Mouse (Mus musculus): ENCODE results near the gene Dst.
A peak's percentile ranks its signal among the peaks of the same experiment; 100 is the strongest.

Dst gene

DNA sequence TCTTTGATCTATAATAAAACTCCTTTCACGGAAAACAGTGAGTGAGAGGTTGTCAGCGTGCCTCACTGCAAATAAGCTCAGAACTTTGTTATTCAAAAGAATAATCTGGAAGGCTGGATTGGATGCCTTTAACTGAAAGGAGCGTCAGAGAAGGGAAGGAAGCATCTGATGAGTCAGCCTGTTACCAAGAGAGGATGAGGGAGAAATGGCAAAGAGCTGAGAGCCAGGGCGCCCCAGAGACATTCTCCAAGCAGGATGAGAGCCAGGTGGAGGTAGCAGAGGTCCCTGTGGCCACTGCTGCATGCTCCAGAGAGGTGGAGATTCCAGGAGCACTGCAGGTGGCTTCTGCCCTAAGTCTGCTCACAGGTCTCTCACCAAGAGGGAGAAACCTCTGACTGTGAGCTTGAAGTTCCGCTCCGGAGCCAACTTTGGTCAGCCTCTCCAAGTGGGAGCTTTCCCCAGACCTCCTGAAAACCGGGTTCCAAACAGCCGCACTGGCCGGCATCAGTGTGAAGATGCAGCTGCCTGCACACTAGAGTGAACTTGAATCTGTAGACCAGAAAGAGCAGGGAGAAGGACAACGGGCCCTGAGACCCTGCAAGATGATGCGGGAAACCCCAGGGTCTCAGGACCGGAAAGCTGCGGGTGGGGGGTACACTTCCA, 231.3 kb downstream of the Dst start:
- no peak for DNase-seq

DNA sequence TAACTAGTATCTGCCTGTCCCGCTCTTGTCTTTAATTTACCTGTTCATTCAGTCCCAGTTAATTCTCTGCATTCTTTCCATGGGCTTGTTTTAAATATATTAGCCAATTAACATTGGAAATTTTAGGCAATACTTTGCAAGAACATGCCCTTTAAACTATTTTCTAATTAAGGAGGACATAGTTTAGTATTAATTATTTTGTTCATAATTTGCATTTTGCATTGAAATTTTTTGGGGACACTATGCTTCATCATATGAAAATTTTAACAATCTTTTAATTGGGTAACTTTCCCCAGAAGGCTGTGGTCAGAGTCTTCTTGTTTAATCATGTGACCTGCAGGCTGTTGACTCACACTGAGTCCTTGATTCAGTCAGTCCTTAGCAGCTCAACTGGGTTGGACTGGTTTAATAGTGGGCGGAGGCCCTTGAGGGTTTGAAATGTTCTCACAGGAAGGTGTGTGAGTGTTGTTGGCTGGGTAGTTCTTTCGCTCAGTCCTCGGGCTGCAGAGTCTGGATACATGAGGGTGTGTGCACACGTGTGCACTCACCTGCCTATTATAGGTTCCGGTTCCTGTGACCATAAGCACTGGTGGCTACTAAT, 231.9 kb downstream of the Dst start:
- DNase-seq = peak; percentile 67 to 88

DNA sequence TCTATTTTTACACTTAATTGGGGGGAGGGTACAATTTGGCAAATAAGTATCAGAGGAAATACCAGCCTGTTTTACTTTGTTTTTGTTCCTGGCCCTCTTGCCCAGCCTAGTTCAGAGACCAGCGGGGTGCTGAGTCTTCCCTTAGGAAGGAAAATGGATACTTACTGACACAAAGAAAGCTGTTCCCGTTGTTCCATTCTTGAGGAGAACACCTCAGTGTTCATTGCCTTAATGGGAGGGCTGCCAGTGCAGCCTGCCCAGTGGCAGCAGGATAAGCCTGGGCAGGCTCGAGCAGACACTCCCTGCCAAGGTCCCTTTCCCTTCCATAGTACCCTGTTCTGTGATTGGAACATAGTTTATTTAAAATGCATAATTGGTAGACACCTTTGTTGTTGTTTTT, 232.7 kb downstream of the Dst start:
- DNase-seq = no peak

DNA sequence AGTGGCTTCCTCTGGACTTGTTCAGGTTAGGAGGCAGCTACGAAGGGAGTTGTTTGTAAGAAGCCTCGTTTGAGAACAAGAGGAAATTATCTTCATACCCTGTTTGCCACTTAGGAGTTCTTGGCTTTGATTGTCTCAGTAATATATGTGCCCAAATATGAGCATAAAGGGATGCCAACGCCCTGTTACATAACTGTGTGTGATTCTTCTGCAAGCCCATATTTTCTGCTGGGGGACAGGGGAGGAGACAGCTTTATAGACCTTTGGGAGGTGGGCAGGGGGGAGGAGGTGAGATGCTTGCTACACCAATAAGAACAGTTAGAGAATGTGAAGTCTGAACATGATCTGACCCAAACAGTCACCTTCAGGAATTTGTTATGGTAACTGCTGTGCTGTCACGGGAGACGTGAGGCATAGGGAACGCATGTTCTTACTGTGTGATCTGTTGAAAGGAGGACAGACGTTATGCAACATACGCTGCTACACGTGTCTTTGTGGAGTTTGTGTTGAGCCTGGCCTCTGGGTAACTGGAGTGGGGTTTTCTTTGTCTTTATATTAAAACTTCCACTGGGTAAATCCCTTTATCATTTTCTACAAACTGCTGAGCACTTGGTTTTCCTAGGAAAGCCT, 235.0 kb downstream of the Dst start:
- no peak for DNase-seq

DNA sequence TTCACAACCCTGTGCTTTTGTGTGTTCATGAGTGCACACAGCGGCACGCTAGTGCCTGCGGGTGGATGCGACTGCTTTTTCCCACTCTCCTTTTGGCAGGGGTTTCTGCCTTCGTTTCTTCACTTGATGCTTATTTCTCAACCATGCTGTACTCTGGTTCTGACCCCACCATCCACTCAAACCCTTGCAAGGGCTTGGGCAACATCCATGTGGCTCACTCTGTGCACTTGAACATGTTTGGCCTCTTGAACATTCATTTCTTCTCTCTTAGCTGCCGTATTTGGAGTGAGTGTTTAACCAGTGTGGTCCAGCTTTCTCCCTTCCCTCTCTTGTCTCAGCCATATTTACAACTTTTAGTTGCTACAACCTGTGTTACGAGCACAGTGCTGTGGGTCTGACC, 236.8 kb downstream of the Dst start:
- no peak for DNase-seq

DNA sequence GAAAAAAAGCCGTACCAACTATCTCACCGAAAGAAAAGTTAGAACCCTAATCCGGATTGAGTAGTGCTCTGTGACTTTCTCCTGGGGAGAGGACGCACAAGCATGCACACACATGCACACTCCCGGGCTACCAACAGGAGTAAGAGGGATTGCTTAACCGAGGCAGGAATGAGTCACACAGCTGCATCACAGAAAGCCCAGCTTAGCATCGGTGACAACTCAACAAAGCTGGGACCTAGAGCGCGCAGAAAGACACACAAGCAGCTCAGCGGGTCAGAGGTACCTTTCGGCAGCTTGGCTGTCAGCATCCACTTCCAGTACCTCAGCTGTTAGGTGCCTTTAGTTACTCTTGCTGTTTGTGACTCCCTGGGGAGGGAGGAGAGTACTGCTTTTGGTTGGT, 240.0 kb downstream of the Dst start:
- DNase-seq = no peak

DNA sequence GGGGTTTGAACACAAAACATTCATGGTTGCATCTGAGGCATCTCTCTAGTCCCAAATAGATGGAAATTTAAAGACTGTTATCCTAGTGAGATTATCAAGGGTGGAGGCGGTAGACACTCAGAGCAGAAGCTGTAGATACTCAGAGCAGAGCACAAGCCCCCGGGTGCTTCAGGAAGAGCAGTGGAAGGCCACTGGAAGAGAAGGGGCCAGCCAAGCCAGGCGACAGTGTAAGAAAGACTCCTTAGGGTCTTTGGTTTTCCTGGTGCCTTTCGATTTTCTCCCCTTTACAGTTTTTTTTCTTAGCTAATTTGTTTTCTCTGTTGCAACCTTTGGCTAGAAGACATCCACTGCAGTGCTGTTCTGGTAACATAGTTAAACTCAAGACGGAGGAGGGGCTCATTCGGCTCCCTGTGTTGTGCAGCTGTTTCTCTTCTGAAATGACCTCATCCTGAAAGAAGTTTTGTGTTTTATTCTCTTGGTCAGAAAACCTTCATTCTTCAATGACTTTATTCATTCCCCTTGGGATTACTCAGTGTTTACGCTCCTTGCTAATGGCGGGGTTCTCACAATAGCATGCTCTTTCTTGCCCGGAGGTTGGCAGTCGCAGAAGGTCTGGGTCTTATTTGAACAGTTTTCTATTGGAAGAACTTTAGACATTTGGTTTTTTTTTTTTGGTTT, 242.5 kb downstream of the Dst start:
- no peak for DNase-seq

DNA sequence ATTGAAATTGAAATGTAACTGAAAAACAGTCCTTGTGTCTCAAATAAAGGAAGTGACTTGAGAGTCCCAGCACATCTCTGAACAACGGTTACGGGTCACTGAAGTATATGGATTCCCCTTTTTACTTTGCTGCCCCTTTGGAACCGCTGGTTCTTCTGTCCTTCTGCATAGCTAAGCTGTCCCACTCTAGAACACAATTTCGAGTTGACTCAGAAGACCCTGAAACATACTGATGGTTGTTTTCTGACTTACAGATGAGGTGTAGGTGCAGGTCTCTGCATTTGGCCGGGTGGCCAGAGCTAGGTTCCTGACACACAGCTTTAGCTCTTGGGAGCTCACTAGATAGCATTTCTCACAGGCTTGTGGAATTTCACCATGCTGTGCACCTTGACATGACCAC, 244.7 kb downstream of the Dst start:
- DNase-seq = no peak

DNA sequence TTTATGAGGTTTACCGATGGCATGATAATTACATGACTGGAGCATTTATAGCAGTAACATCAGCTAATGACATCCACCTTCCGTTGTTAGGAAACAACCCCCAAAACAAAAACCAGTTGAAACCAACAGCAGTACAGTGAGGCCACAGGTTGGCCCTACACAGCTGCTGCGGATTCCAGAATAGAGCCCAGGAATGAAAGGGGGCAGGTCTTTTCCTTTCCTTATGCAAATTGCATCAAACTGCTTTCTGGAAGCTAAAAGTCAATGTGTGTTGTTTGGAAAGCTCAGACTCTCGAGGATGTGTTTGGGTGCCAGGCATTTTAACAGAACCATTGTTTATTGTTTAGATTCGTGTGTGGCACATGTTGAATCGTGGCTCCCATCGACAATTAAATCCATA, 248.0 kb downstream of the Dst start:
- DNase-seq = no peak

DNA sequence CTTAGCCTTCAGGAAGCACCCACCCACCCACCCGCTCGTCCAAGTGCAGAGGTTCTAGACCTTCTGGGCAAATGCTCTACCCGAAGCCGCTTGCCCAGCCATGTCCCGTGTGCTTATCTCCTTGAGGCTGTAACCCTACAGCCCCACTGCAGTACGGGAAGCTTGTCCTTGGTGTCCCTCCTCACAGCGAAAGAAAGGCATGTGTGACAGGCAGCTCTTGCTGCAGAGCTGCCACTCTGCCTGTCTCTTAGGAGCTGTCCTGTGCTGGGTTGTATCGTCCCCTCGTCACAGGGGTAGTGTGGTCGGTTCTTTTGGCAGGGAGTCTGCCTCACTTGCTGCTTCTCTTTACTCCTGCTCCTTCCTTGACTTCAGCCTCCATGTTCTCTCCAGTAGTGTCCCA, 249.7 kb downstream of the Dst start:
- DNase-seq = no peak

DNA sequence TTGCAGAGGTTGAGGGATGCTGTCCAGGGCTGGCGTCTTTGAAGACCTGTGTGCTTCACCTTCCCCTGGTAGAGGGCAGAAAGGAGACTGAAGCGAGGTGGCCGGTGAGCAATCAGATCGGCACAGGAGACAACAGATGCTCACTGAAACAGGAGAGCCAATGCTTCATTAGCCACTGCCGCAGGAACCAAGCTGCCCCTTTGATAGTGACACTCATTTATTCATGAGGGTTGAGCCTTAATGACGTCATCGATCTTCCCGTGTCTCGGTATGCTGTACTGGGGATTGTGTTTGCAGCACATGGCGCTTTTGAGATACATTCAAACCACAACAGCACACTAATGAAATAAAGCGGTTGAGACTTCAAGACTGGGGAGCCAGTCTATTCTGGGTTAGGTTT, 250.8 kb downstream of the Dst start:
- no peak for DNase-seq

DNA sequence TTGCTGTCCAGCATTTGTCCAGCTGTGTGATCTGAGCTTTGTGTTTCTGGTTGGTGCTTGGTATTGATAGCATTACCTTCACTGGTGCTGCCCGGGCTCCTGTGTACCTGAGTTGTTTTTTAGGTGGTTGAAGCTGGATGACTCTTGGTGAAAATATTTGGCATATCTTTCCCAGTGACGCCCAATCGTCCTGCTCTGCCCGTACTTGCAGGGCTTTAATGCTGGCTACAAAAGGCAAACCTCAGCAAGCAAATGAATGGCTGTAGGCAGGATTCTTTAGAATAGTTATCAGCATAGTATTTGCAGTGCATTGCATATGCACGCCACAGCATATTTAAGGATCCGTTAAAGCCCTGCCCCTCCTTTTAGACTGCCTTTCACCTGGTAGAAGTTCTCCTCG, 251.9 kb downstream of the Dst start:
- no peak for DNase-seq

DNA sequence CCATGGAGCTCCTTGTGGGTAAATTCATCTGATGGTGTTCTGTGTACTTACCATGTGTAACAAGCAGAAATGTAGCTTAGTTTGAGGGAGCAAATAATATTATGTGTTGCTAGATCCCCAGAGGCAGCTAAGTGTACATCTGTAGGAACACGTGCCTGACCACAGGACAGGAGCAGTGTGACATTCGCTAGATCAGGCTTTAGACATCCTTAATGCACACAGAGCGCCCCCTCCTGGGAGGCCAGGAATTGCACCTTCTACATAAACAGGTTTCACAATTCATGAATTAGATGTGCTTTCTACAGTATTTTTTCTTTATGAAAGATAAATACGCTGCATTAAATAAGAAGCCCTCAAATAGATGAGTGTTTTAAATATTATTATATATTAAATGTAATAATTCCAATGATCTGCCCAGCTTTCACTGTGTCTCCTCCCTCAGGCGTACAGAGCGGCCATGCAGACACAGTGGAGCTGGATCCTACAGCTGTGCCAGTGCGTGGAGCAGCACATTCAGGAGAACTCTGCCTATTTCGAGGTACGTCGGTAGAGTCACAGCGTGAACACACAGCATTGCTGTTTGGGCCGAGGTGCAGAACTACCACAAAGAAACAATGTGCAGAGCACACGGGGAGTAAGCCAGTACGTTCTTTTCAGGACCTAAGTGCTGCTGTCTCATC, 256.7 kb downstream of the Dst start:
- DNase-seq = peak; percentile 71 to 93

DNA sequence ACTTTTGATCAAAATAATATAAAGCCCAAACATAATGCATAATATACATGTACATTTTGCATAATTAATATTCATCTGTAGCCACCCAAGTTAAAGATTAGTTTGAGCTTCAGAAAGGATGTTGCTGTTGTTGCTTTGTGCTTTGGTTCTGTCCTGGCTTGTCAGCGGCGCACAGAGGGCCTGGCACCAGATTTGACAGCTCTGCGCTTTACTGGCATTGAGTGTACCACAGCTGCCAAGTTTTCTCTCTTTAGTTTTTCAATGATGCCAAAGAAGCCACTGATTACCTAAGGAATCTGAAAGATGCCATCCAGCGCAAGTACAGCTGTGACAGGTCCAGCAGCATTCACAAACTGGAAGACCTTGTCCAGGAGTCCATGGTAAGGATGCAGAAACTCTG, 257.9 kb downstream of the Dst start:
- no peak for DNase-seq

DNA sequence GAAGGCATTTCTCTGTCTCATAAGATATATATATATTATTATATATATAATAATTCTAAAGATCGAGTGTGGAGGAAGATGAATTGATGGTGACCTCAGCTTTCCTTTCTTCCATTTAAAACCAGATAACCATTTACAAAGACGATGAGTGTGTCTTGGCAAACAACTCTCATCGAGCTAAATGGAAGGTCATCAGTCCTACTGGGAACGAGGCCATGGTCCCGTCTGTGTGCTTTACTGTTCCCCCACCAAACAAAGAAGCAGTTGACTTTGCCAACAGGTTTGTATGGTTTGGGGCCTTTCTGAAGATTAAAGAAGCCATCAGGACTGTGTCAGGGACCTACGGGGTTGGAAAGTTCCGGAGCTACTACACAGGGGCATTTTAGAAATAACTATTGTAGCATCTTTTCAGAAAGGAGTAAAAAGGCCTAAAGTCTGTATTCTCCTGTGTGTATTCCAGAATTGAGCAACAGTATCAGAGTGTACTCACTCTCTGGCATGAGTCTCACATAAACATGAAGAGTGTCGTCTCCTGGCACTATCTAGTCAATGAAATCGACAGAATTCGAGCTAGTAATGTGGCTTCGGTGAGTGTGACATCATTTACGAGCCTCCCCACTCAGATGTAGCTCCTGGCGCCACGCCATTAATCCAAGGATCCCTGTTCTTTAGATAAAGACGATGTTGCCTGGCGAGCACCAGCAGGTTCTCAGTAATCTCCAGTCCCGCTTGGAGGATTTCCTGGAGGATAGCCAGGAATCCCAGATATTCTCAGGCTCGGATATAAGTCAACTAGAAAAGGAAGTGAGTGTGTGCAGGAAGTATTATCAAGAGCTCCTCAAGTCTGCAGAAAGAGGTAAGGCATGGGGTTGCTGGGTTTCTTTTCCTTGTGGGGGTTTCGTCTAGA, 259.4 kb downstream of the Dst start:
- DNase-seq = peak; percentile 15 to 18

DNA sequence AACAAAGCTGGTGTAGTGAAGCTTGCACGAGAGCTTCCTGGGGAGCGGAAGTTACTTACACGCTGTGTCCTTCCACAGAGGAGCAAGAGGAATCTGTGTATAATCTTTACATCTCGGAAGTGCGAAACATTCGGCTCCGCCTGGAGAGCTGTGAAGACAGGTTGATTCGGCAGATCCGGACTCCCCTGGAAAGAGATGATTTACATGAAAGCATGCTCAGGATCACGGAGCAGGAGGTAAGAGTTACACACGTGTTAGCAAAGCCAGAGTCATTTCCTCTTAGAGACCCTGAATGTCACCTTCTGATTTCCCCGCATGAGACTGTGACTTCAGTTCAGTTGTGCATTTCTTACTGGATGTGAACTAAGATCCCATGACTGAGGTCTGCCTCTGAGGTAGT, 261.1 kb downstream of the Dst start:
- no peak for DNase-seq

DNA sequence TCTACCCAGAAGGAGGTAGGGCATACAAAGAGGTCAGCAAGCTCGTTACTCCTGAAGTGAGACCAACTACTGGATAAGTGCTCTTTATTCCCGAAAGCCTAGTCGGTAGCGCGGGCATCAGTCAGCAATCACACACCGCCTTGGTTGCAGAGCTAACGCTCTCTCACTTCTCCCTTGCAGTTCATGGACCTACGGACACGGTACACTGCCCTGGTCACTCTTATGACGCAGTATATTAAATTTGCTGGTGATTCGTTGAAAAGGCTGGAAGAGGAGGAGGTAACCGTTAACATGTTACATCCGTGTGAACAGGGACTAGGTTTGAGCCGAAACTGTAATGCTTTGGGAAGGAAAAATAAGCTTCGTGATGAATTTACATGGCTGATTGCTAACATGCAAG, 266.5 kb downstream of the Dst start:
- peak; percentile 28 to 39 for DNase-seq

DNA sequence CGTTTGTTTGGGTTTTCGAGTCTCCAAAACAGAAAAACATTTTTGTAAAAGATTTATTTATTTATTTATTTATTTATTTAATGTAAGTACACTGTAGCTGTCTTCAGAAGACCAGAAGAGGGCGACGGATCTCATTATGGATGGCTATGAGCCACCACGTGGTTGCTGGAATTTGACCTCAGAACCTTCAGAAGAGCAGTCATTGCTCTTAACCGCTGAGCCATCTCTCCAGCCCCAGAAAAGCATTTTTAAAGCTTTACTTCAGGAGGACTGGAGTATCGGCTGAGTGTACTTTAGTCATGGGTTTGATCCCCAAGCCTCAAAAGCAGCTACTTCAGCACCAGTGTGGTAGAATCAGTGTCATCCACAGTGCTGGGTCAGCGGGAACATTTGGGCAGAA, 266.9 kb downstream of the Dst start:
- DNase-seq = peak; percentile 68 to 74

DNA sequence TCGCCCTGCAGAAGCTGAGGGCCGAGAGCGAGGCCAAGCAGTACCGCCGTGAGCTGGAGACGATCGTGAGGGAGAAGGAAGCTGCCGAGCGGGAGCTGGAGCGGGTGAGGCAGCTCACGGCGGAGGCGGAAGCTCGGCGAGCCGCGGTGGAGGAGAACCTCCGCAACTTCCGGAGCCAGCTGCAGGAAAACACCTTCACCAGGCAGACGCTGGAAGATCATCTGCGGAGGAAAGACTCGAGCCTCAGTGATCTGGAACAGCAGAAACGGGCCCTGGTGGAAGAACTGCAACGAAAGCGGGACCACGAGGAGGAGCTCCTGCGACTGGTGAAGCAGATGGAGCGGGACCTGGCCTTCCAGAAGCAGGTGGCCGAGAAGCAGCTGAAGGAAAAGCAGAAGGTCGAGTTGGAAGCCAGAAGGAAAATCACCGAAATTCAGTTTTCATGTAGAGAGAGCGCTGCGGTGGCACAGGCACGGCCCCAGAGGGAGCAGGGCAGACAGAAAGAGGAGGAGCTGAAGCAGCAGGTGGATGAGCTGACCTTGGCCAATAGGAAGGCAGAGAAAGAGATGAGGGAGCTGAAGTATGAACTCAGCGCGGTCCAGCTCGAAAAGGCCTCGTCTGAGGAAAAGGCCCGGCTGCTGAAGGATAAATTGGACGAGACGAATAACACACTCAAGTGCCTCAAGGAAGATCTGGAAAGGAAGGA, 270.1 kb downstream of the Dst start:
- no peak for DNase-seq

DNA sequence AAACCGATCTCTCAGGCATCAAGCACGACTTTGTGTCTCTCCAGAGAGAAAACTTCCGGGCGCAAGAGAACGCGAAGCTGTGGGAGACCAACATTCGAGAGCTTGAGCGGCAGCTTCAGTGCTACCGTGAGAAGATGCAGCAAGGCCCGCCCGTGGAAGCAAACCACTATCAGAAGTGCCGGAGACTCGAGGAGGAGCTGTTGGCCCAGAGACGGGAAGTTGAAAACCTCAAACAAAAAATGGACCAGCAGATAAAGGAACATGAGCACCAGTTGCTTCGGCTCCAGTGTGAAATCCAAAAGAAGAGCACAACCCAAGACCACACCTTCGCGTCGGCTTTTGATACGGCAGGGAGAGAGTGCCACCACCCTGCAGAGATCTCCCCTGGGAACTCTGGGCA, 271.7 kb downstream of the Dst start:
- no peak for DNase-seq

DNA sequence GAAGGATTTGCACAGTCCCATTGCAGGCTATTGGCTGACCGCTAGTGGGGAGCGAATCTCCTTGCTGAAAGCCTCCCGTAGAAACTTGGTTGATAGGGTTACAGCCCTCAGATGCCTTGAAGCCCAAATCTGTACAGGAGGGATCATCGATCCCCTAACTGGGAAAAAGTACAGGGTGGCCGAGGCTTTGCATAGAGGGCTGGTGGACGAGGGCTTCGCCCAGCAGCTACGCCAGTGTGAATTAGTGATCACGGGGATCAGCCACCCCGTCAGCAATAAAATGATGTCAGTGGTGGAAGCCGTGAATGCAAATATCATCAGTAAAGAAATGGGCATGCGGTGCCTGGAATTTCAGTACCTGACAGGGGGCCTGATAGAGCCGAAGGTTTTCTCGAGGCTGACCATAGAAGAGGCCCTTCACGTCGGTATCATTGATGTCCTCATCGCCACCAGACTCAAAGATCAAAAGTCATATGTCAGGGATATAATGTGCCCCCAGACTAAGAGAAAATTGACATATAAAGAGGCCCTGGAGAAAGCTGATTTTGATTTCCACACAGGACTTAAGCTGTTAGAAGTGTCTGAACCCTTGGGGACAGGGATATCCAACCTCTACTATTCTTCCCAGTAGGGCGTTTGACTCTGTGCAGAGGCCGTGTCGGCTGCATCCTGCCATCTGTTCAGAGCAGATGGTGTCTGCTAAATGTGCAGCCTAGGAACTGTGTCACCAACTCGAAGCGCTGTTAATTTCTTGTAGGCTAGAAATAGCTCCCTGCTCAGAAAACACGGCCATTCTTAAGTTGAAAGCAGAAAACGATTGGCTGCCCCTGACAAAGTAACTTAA, 274.6 kb downstream of the Dst start:
- DNase-seq = no peak
